Mouse (Mus musculus): ENCODE results near the gene Sit1.

Gene Sit1

DNA sequence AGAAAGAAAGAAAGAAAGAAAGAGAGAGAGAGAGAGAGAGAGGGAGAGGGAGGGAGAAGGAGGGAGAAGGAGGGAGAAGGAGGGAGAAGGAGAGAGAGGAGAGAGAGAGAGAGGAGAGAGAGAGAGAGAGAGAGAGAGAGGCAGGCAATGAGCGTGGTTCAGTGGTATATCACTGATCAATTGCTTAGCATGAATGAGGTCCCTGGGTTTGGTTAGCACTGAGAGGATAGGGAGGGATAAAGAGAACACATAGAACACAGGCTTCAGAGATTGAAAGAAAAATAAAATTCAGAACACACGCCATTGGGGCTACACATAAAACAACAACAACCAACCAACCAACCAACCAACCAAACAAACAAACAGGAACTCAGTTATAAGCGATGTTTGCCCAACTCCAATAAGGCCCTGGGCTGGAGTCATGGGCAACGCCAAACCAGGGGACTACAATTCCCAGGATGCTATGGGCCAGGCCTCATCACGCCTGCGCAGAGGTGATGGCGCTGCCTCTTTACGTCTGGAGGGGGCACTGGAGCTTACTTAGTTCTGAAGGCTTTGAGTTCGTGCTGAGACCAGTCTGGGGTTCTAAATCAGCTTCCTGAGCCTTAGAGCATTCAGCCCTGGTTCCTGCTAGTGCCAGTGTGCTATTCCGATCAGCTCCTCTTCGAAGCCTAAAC, 5.5 kb downstream of the Sit1 start:
- in situ Hi-C loops (cut with MboI; ENCODE audit: unreplicated experiment in 2 of 2), result loop anchor here (5.0 kb wide), 1 partner anchor 36 kb away; the partner anchor contains the start of gene Tesk1 (in 2 of the 2)

DNA sequence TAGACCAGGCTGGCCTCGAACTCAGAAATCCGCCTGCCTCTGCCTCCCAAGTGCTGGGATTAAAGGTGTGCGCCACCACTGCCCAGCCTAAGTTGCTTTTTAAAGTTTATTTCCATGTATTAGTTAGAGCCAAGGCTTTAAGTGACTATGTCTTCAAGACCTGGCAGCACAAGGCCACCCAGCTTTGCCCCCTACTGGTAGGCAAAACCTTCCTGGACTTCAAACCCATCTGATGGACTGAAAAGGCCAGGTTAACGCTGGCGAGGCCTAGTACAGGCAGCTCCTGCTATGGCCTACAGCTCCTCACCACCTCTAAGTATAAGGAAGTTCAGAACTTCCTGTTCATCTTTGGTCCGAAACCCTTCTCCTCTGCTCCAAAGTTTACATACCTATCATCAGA, 6.9 kb downstream of the Sit1 start:
- in situ Hi-C loops (cut with MboI; ENCODE audit: unreplicated experiment in 2 of 2), result loop anchor here (5.0 kb wide), 1 partner anchor 34 kb away; the partner anchor contains the start of gene Tesk1 (in 2 of the 2)

DNA sequence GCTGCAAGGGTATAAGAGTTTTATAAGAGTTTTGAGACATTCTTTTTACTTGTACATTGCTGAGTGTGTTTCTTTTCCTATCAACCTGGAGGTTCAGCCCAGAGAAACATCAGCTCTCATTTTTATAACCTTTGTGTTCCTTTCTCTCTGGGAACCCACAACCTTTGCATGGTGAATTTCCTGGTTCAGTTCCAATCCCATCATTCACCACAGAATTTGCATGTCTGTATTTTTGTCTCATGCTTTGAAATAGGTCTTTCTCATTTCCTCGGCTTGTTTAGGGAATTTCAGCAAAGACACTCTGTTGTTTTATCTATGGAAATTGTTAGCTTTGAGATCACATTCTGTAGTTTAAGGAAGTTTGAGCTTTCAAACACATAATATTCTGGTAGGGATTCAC, 9.9 kb downstream of the Sit1 start:
- in situ Hi-C loops (cut with MboI; ENCODE audit: unreplicated experiment in 2 of 2), result loop anchor here in 1 of 2 experiments (25.0 kb wide), 2 partner anchors 1264 to 1414 kb away; no protein-coding TSS in a partner anchor

DNA sequence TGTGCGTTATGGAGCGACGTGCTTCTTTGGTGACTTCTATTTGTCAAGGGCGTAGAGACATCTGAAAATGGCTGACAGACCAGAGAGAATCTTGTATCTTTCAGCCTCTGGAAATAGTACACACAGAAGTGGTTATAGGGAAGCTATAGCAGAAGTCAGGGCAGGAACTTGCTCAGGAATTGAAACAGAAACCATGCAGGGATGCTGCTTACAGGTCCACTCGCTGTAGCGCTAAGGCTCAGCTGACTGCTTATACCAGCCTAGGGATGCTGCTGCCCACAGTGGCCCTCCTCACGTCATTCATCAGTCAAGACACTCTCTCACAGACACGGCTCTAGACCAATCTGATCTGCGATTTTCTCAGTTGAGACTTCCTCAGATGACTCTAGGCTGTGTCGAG, 13.2 kb downstream of the Sit1 start:
- in situ Hi-C loops (cut with MboI; ENCODE audit: unreplicated experiment in 2 of 2), result loop anchor here in 1 of 2 experiments (25.0 kb wide), 2 partner anchors 1267 to 1417 kb away; no protein-coding TSS in a partner anchor

DNA sequence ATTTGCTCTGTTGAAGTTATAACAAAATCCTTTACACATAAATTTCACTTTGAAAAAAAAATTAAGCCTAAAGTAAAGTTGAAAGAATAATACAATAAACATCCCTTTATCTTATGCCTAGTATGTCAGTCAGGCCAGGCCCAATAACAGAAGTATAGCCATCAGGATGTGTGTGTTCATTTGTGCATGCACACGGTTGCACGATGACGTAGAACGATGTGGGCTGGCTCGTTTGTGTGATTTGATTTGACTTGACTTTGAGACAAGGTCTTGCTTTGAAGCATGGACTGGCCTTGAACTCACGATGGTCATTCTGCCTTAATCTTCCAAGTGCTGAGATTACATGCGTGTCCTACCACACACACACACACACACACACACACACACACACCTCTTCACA, 16.7 kb downstream of the Sit1 start:
- in situ Hi-C loops (cut with MboI; ENCODE audit: unreplicated experiment in 2 of 2), result loop anchor here in 1 of 2 experiments (25.0 kb wide), 2 partner anchors 1270 to 1420 kb away; no protein-coding TSS in a partner anchor

DNA sequence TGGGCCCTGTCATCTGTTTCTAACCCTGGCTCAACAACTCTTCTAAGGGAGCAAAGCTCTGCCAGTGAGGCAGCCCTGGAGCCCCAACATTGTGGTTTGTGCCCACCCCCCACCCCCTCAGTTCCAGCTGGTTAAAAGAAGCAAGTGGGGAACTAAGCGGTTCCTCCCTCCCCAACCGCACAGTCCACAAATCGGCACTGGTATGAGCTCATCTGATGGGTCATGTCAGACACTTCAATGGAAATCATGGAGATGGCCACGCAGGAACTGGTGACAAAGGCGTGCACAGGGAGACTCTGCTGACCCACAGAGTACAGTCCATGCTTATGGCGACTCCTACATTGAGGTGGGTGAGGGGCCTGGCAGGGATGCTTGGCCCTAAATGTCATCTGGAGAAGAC, 17.6 kb downstream of the Sit1 start:
- in situ Hi-C loops (cut with MboI; ENCODE audit: unreplicated experiment in 2 of 2), result loop anchor here in 1 of 2 experiments (25.0 kb wide), 2 partner anchors 1271 to 1421 kb away; no protein-coding TSS in a partner anchor

DNA sequence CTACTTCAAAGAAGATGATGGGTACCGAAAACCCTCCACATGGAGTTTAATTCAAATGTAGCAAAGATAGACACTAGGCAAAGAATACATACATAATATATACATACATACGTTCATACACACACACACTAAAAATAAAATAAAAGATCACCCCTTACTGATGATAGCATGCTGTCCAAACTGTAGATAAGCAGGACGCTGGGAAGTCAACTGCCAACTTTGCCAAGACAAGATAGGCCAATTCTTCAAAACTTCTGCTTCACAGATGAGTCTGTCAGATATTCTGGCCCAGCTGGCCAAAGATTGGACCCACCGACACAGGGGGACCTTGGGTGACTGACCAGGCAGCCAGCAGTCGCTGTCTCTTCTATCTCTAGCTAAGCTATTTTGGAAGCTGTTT, 20.4 kb downstream of the Sit1 start:
- in situ Hi-C loops (cut with MboI; ENCODE audit: unreplicated experiment in 2 of 2), result loop anchor here in 1 of 2 experiments (25.0 kb wide), 2 partner anchors 1274 to 1424 kb away; no protein-coding TSS in a partner anchor

DNA sequence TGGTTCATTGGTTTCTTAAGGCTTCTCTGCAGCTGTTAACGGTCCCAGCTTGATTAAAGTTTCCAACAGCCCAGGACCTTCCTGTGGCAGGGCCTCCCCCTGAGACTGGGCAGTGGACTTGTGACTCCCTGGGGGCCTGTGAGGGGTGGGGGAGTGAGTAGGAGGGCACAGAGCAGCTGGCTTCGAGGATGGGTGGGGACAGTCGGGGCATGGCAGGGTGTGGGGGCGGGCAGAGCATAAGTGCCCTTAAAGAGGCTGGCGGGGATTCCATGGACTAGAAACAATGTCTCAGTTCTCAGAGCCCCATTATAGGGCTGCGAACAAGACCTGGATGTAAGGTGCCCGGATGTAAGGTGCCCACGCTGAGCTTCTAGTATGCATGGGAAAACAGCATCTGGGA, 26.4 kb downstream of the Sit1 start:
- in situ Hi-C loops (cut with MboI; ENCODE audit: unreplicated experiment in 2 of 2), result loop anchor here in 1 of 2 experiments (10.0 to 25.0 kb wide), 3 partner anchors 508 to 1430 kb away; no protein-coding TSS in a partner anchor

DNA sequence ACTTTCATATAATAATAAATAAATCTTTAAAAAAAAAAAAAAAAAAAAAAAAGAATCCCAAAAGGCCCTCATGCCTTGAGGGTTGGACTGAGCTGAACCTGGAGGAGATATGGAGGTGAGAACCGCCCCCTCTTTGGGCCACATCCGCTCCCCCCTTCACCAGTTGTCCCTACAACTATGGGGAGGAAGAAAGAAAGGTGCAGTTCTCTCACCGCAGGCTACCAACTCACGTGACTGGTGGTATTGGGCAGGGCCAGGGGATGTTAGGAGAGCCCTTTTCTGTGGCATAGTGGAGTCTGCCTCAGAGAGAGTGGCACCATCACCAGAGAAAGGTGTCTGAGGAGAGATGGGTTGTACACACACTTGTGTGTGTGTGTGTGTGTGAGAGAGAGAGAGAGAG, 27.1 kb downstream of the Sit1 start:
- in situ Hi-C loops (cut with MboI; ENCODE audit: unreplicated experiment in 2 of 2), result loop anchor here in 1 of 2 experiments (10.0 to 25.0 kb wide), 3 partner anchors 508 to 1431 kb away; no protein-coding TSS in a partner anchor

DNA sequence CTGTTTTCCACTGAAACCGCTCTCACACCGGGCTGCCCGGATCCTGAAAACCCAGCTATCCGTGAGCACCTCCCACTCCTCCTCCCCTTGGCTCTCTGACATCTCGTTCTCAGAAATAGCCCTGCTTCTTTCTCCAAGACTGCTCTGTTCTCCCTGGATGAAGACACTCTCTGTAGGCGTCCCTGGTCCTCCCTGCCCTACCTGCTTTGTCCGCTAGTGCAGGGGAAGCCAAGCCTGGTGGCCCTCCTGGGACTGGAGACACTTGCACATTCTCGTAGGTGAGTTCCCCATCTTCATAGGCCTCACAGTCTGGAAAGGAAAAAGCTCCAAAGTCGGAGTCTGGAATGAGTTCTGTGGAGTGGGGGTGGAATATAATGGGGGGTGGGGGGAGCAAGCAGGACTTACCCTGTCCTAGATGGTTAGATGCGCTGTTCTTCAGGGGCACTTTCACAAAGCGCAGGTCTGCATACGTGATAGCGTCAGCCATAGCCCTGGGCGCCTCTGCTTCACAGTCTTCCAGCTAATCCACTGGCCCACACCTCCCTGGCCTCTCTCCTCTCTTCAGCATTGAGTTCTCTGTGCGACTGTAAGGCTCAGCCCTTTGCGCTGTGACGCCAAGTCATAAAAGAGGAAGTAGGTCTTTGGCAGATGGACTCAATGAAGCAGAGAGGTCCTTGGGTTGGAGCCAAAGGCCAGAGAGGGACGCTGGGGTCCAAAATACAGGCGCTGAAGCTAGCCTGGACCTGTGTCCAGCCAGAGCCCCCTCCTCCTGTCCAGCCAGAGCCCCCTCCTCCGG, 29.3 kb downstream of the Sit1 start, which contains the start of gene Cd72:
Gene Cd72 (minus strand): TSS at position 588 of the 796 bp plus-strand sequence.
- in situ Hi-C loops (cut with MboI; ENCODE audit: unreplicated experiment in 2 of 2), result loop anchor here in 1 of 2 experiments (10.0 to 25.0 kb wide), 3 partner anchors 511 to 1433 kb away; no protein-coding TSS in a partner anchor

DNA sequence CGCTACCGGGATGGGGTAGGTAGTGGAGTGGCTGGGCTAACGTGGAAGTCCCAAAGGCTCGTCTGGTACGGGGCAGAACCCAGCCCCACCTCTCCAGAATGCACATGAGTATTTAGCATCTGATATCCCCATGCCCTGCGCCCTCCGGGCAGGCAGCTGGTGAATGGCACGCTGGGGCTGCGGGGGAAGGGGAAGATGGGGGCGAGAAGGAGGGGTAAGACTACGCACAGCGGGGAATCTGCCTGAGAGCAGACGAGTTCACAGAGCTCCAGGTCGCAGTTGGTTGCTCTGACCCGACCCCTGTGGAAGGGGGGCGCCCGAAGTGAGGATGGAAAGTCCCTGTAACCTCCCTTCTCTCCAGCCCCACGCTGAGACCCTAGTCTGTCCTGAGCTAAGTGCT, 30.1 kb downstream of the Sit1 start:
- in situ Hi-C loops (cut with MboI; ENCODE audit: unreplicated experiment in 2 of 2), result loop anchor here in 1 of 2 experiments (10.0 to 25.0 kb wide), 3 partner anchors 511 to 1434 kb away; no protein-coding TSS in a partner anchor

DNA sequence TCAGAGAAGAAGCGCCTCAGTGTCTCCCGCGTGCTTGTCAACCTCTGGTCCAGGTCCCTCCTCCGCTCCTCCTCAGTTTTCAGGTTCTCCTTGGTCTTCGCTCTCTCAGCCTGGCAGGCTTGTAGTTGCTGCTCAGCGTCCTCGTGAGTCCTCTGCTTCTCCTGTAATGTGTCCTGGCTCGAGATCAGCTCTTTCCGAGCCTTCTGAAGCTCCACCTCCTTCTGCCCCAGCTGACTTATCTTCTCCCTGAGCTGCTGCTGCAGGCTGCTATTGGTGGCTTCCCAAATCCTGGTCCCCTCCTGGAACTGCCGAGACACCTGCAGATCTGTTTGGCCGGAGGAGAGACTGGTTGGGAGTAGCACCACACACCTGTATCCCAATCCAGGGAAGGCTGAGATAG, 31.2 kb downstream of the Sit1 start:
- in situ Hi-C loops (cut with MboI; ENCODE audit: unreplicated experiment in 2 of 2), result loop anchor here in 1 of 2 experiments (10.0 to 25.0 kb wide), 3 partner anchors 512 to 1435 kb away; no protein-coding TSS in a partner anchor

DNA sequence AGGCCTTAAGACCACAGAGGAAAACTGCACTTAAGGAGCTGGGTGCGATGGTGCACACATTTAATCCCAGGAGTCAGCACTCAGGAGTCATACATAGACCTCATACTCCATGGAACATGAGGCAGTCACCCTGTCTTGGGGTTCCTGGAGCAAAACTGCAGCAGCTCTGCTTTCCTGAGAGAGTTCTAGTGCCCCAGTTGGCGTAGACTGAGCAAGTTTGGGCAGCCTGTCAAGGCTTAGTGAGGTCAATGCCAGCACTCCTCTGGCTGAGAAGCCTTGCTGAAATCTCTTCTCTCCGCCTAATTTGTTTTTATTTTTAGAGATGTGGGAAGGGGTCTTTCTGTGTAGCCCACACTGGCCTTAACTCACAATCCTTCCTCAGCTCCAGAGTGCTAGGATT, 35.0 kb downstream of the Sit1 start:
- in situ Hi-C loops (cut with MboI; ENCODE audit: unreplicated experiment in 2 of 2), result no loop called here

DNA sequence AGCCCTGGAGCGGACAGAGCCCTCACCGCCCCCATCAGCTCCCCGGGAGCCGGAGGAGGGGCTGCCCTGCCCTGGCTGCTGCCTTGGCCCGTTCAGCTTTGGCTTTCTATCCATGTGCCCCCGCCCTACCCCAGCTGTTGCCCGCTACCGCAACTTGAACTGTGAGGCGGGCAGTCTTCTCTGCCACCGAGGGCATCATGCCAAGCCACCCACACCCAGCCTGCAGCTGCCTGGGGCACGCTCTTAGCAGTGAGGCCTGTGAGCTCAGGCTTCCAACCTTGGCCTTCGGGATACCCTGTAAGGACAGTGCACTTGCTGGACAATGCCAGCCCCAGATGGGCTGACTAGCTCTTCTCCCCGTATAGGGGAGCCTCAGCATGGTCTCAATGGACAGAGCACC, 36.3 kb downstream of the Sit1 start:
- in situ Hi-C loops (cut with MboI; ENCODE audit: unreplicated experiment in 2 of 2), result no loop called here

DNA sequence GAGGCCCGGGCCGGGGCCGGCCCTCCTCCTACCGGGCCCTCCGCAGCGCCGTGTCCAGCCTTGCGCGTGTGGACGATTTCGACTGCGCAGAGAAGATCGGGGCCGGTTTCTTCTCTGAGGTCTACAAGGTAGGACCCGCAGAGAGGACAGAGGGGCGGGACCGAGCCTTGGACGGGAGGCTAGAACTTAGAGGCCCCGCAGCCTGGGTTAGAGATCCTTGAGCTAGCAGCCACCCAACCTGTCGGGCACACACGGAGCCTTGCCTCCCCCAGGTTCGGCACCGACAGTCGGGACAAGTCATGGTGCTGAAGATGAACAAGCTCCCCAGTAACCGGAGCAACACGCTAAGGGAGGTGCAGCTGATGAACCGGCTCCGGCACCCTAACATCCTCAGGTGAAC, 40.0 kb downstream of the Sit1 start:
- in situ Hi-C loops (cut with MboI; ENCODE audit: unreplicated experiment in 2 of 2), result loop anchor here (5.0 kb wide), 2 partner anchors 34 to 84 kb away; no protein-coding TSS in a partner anchor

DNA sequence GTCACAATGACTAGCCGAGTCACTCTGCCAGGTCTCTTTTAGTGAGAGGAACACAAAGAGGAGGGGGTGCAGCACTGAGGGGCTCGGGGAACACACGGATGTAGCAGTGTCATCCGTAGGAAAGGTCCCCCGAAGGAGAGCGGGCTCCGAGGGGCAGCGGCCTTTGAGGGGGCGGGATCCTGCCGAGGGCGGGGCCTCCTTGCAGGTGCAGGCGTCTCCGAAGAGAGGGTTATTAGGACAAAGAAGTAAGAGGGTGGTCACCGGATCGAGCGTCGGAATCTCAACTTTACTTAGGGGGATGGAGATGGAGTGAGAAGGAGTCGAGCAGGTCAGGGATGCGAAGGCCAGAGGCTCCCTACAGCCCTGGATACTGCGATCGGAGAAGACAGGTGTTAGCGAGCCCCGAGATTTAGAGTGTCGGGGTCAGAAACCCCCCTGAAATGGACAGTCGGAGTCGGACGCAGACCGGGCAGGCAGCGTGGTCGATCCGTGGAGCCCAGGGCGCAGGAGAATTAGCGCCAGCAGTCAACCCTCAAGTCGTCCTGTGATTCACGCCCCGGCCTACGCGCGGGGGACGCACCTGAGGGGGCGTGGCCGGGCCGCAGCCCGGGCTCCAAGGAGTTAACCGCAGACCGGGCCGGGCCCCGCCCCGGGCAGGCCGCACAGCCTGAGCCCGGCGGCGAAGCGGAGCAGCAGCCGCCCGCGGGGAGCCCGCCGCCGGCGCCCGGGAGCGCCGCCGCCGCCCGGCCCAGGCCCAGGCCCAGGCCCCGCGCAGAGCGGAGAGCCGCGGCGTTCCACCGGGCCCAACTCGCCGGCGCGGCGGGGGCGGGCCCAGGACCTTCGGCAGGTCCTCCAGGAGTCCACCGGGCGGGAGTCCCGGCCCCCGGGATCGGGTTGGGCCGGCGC, 40.8 kb downstream of the Sit1 start:
- in situ Hi-C loops (cut with MboI; ENCODE audit: unreplicated experiment in 2 of 2), result loop anchor here (5.0 kb wide), 2 partner anchors 35 to 85 kb away; no protein-coding TSS in a partner anchor

DNA sequence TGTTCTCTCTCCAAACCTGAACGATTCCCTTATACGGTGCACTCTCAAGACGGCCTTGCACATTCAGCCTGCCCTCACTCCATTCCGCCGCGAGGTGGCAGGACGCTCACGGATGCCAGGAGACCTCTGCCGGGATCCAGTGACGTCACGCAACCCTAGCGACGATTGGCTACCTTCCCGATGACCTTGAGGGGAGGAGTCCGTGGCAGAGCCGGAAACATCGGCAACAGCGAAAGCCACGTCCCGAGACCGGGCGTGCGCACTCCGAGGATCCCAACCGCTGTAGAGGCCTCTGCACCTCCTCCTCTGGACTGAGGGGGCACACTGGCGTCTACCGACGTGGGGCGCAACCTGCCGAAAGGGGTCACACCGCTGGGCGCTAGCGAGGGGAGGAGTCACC, 41.5 kb downstream of the Sit1 start:
- in situ Hi-C loops (cut with MboI; ENCODE audit: unreplicated experiment in 2 of 2), result loop anchor here (5.0 kb wide), 2 partner anchors 35 to 85 kb away; no protein-coding TSS in a partner anchor

DNA sequence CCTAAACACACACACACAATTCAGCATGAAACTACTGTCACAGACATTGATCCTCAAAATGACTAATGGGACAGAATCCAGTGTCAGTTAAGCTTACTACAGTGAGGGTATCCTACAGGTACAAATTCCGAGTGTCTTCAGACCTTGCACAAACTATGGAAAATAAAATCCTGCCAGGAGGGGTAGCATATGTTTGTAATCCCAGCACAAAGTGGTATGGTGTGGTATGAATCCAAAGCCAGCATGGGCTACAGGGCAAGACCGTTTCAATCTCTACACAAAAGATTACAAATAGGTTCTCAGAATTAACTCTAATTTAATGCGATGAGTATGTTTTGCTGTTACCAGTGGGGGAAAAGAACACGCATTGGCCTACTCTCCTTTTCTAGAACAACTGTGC, 41.9 kb downstream of the Sit1 start, which contains the start of gene Tesk1:
Gene Tesk1 (plus strand): TSS at position 301 of the 400 bp plus-strand sequence.
- in situ Hi-C loops (cut with MboI; ENCODE audit: unreplicated experiment in 2 of 2), result loop anchor here (5.0 kb wide), 2 partner anchors 36 to 86 kb away; no protein-coding TSS in a partner anchor

DNA sequence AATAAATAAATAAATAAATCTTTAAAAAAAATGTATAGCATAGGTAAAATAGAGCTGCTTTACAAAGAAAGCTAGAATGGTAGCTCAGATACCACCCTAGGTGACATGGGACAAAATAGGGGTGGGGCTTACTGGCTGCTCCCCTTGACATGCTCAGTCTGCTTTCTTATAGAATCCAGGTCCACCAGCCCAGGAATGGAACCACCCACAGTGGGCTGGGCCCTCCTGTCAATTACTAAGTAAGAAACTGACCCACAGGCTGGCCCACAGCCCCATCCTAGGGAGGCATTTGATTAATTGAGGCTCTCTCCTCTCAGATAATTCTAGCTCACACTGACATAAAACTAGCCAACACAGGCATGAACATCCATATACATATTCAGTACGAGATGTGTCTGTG, 50.7 kb downstream of the Sit1 start:
- in situ Hi-C loops (cut with MboI; ENCODE audit: unreplicated experiment in 2 of 2), result loop anchor here (5.0 to 10.0 kb wide), 2 partner anchors 122 to 279 kb away; partner anchors contain the start of gene Olfr71 (in 1 of the 2)
